8 mouse cellular contexts compared by ENCODE assay signal in genomic region chr5:136199526-136199925, GRCm38 (mm10). TPM values are rescaled to one million over a fixed set of nuclear protein-coding genes. Genes with fewer than 3 reads are reported as not detected.
DNase-seq lines count a peak whose midpoint lies in the region; ATAC-seq lines count a peak whose summit lies in the region.

No protein-coding gene starts in this region.

- H3K36me3 ChIP-seq in heart, embryonic 11.5 days (ENCODE audit: control insufficient read depth, insufficient read depth, low read length): peaks cover 14% of the 10 kb centered on the region
- peaks cover 17% of the 10 kb centered on the region for H3K36me3 ChIP-seq in heart, embryonic 16.5 days (ENCODE audit: control insufficient read depth, insufficient read depth)
- peaks cover 37% of the 10 kb centered on the region for H3K36me3 ChIP-seq in limb, embryonic 10.5 days

- ATAC-seq in heart, embryonic 11.5 days (replicated peaks; ENCODE audit: insufficient number of reproducible peaks, low FRiP score, low TSS enrichment): no peak
- ATAC-seq in heart, embryonic 16.5 days (replicated peaks; ENCODE audit: extremely low read depth, insufficient read depth, low FRiP score): no peak

- H3K27me3 ChIP-seq in heart, embryonic 11.5 days (ENCODE audit: control insufficient read depth, insufficient read depth, low read length): no peaks in the 10 kb centered on the region
- H3K27me3 ChIP-seq in heart, embryonic 16.5 days (ENCODE audit: control insufficient read depth, insufficient read depth, low read length): no peaks in the 10 kb centered on the region
- no peaks in the 10 kb centered on the region for H3K27me3 ChIP-seq in limb, embryonic 10.5 days (ENCODE audit: low read depth, poor library complexity, severe bottlenecking)

- H3K9me3 ChIP-seq in heart, embryonic 11.5 days (replicated peaks; ENCODE audit: control insufficient read depth, low read length): no peaks in the 10 kb centered on the region
- H3K9me3 ChIP-seq in heart, embryonic 16.5 days (replicated peaks; ENCODE audit: control insufficient read depth, low read length): no peaks in the 10 kb centered on the region
- H3K9me3 ChIP-seq in limb, embryonic 10.5 days (replicated peaks): no peaks in the 10 kb centered on the region; the same call in 1 of the 2 replicates

- intact Hi-C loops in left cerebral cortex, postnatal 14 days (cut with DNase I): no loop called here

- H3K27ac ChIP-seq in heart, embryonic 11.5 days (ENCODE audit: low read depth, low read length): no peak overlapping the region; the same call in 1 of the 2 replicates
- H3K27ac ChIP-seq in heart, embryonic 16.5 days (ENCODE audit: low read length): peak overlapping the region; percentile 71
- H3K27ac ChIP-seq in limb, embryonic 10.5 days: peak overlapping the region; percentile 91

- DNase-seq in heart, postnatal 4 days: no peak
- DNase-seq in ZHBTc4 (ENCODE audit: low read depth, low spot score): peak; percentile 26
- DNase-seq in limb, embryonic 10.5 days (ENCODE audit: low spot score): peak; percentile 34
- DNase-seq in retina, embryonic 14.5 days (ENCODE audit: low spot score): peak; percentile 26
- DNase-seq in spleen, postnatal 10 days (ENCODE audit: low spot score in 2 of 2): no peak
- DNase-seq in left cerebral cortex, postnatal 14 days (ENCODE audit: low spot score in 2 of 2): no peak

- peak overlapping the region; percentile 93 for H3K4me2 ChIP-seq in heart, embryonic 11.5 days
- peak overlapping the region; percentile 62 for H3K4me2 ChIP-seq in heart, embryonic 16.5 days (ENCODE audit: low read depth, low read length)

- H3K4me1 ChIP-seq in heart, embryonic 11.5 days (ENCODE audit: control insufficient read depth, insufficient read depth, low read length): peaks cover 9% of the 10 kb centered on the region
- H3K4me1 ChIP-seq in heart, embryonic 16.5 days (ENCODE audit: control insufficient read depth, insufficient read depth, low read length): peaks cover 11% of the 10 kb centered on the region
- H3K4me1 ChIP-seq in limb, embryonic 10.5 days: peaks cover 20% of the 10 kb centered on the region

- H3K9ac ChIP-seq in heart, embryonic 11.5 days (ENCODE audit: low read depth, low read length): peak overlapping the region; percentile 97
- H3K9ac ChIP-seq in heart, embryonic 16.5 days (ENCODE audit: low read length): peak overlapping the region; percentile 86

- H3K4me3 ChIP-seq in heart, embryonic 11.5 days (ENCODE audit: low read depth, low read length): peak overlapping the region; percentile 99
- peak overlapping the region; percentile 95 for H3K4me3 ChIP-seq in heart, embryonic 16.5 days (ENCODE audit: low read length)
- peak overlapping the region; percentile 94 for H3K4me3 ChIP-seq in limb, embryonic 10.5 days

- WGBS in heart, embryonic 11.5 days (ENCODE audit: insufficient replicate concordance): 36% methylated on average over 11 of the region's 11 CpGs
- WGBS in heart, embryonic 16.5 days: 35% methylated on average over 11 of the region's 11 CpGs
- WGBS in limb, embryonic 10.5 days: 37% methylated on average over 11 of the region's 11 CpGs

RNA-seq across cellular contexts. Expression of gene Prkrip1, which starts 0.8 kb away (rescaled TPM):
- polyA plus RNA-seq in heart, embryonic 11.5 days (2014; fragmentation: Nextera tagmentation; extraction: Ambion mirVana): 50.3 and 52.6 TPM in 2 replicates
- 10 to 100 TPM; 27.9 to 32.6 TPM for total RNA-seq in heart, postnatal 4 days (2021)
- polyA plus RNA-seq in heart, embryonic 16.5 days (2015; fragmentation: Nextera tagmentation; extraction: Ambion mirVana): 34.4 and 37.7 TPM in 2 replicates
- polyA plus RNA-seq in limb, embryonic 10.5 days (2016; fragmentation: Nextera tagmentation; extraction: Ambion mirVana): 66.0 and 75.4 TPM in 2 replicates
- total RNA-seq in left cerebral cortex, postnatal 14 days (2021): 10 to 100 TPM; 38.7 to 44.0 TPM

RNA-seq across cellular contexts. Expression of gene Orai2, which starts 29.0 kb away (rescaled TPM):
- polyA plus RNA-seq in heart, embryonic 11.5 days (2014; fragmentation: Nextera tagmentation; extraction: Ambion mirVana): 2.5 and 2.7 TPM in 2 replicates
- total RNA-seq in heart, postnatal 4 days (2021): 1 to 10 TPM; 2.0 to 3.3 TPM
- 3.6 and 4.3 TPM in 2 replicates for polyA plus RNA-seq in heart, embryonic 16.5 days (2015; fragmentation: Nextera tagmentation; extraction: Ambion mirVana)
- polyA plus RNA-seq in limb, embryonic 10.5 days (2016; fragmentation: Nextera tagmentation; extraction: Ambion mirVana): 5.5 and 6.6 TPM in 2 replicates
- 10 to 100 TPM; 54.3 to 56.1 TPM for total RNA-seq in left cerebral cortex, postnatal 14 days (2021)

RNA-seq across cellular contexts. Expression of gene Sh2b2, which starts 46.8 kb away (rescaled TPM):
- 0.72 and 1.2 TPM in 2 replicates for polyA plus RNA-seq in heart, embryonic 11.5 days (2014; fragmentation: Nextera tagmentation; extraction: Ambion mirVana)
- 1 to 10 TPM; 2.3 to 2.5 TPM for total RNA-seq in heart, postnatal 4 days (2021)
- 1.7 TPM in 2 replicates for polyA plus RNA-seq in heart, embryonic 16.5 days (2015; fragmentation: Nextera tagmentation; extraction: Ambion mirVana)
- polyA plus RNA-seq in limb, embryonic 10.5 days (2016; fragmentation: Nextera tagmentation; extraction: Ambion mirVana): 14.4 and 17.7 TPM in 2 replicates
- total RNA-seq in left cerebral cortex, postnatal 14 days (2021): 10 to 100 TPM; 10.5 to 11.3 TPM

Comparison
In these comparisons a context has a peak if more than half of its experiments do, and no peak if none do; other contexts are left out.
1. DNase-seq: peak in ZHBTc4 (single experiment), limb, embryonic 10.5 days (single experiment) and retina, embryonic 14.5 days (single experiment); none in heart, postnatal 4 days (single experiment), spleen, postnatal 10 days (0 of 2) and left cerebral cortex, postnatal 14 days (0 of 2).
2. Peak in every context shown above with its lines, with median percentiles within 50 percentile points of each other: H3K4me3 ChIP-seq.